Mouse (Mus musculus) ES-Bruce4 (cell line): Measurements from ENCODE around the gene Rsph6a. TPM values are rescaled to one million over a fixed set of nuclear protein-coding genes. Genes with fewer than 3 reads are reported as not detected.
"Not testable (repeated sequence)": the region's sequence is repeated elsewhere in the genome, so short reads cannot be mapped to it uniquely, and the experiment has no call there.

ENCODE experiments used
- H3K27ac ChIP-seq: 2 replicates; pipeline ENCODE4 v1.5.1; 2012; ENCODE audit warnings: low read length, inconsistent platforms; ENCODE audit not compliant: insufficient read depth
- H3K27me3 ChIP-seq: 2 replicates; pipeline ENCODE4 v1.6.1; 2012; ENCODE audit warnings: mild to moderate bottlenecking, low read length, inconsistent platforms; ENCODE audit not compliant: control insufficient read depth, poor library complexity, insufficient read depth, severe bottlenecking
- H3K36me3 ChIP-seq: 2 replicates; pipeline ENCODE4 v1.6.1; 2012; ENCODE audit warnings: inconsistent platforms, mild to moderate bottlenecking, low read length, moderate library complexity; ENCODE audit not compliant: control insufficient read depth, poor library complexity, insufficient read depth, severe bottlenecking
- H3K4me1 ChIP-seq: one replicate; pipeline ENCODE4 v1.8.1; 2011; ENCODE audit warnings: low read length; ENCODE audit not compliant: control insufficient read depth, insufficient read depth
- H3K4me3 ChIP-seq: 2 replicates; pipeline ENCODE4 v1.5.1; 2011; ENCODE audit warnings: low read depth, mild to moderate bottlenecking, low read length
- H3K9ac ChIP-seq: 2 replicates; pipeline ENCODE4 v1.6.1; 2012; ENCODE audit warnings: low read depth, mild to moderate bottlenecking, inconsistent platforms; ENCODE audit not compliant: poor library complexity, severe bottlenecking
- H3K9me3 ChIP-seq: replicated peaks from 2 replicates; pipeline ENCODE4 v1.6.1; 2012; ENCODE audit warnings: mild to moderate bottlenecking, low read length, inconsistent platforms; ENCODE audit not compliant: control insufficient read depth, poor library complexity, insufficient read depth, severe bottlenecking
- CTCF ChIP-seq: IDR thresholded peaks from one replicate; pipeline ENCODE4 v1.8.1; 2011; ENCODE audit warnings: low read depth, low read length
- EP300 ChIP-seq: IDR thresholded peaks from 2 replicates; pipeline ENCODE4 v1.6.1; 2011; ENCODE audit warnings: low read depth, low read length; ENCODE audit not compliant: insufficient read depth
- POLR2A ChIP-seq: IDR thresholded peaks from one replicate; pipeline ENCODE4 v1.8.1; 2011; ENCODE audit warnings: low read length; ENCODE audit not compliant: insufficient read depth
- polyA plus RNA-seq: library from polyadenylated mRNA; stranded (reverse); fragments of >200 nt; gene quantifications from 2 replicates; pipeline ENCODE4 v1.2.4, GENCODE M21; 2011; ENCODE audit warnings: low read depth; ENCODE audit not compliant: missing spikeins, insufficient read depth, insufficient read length

Rsph6a gene
- polyA plus RNA-seq, 1 experiment: not detected

GRCm38 (mm10) chr7:19065896-19066295 lies 11.4 kb downstream of the Rsph6a start:
- Histone ChIP-seq H3K9ac (no peak overlapping the region), H3K9me3 (no peaks in the 10 kb centered on the region), H3K27ac (no peak overlapping the region), H3K27me3 (no peaks in the 10 kb centered on the region), H3K36me3 (no peaks in the 10 kb centered on the region), H3K4me1 (no peaks in the 10 kb centered on the region), H3K4me3 (peak overlapping the region; percentile 38)
- TF ChIP-seq POLR2A (no peak), CTCF (no peak), EP300 (no peak)

DNA sequence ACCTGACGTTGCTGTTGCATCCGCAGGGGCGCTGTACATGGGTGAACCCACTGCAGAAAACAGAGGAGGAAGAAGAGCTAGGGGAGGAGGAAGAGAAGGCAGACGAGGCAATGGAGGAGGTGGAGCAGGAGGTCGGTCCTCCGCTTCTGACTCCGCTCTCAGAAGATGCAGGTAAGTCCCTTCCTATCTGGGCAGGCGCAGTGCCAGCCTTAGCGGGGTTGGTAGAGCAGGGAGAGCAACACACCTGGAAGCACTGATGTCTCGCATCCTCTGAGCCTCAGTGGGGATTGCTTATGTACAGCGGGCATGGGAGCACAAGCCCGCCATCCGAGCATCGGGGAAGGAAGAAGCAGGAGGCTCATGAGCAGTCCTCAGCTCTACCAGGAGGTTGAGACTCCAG lies 12.6 kb downstream of the Rsph6a start:
- Histone ChIP-seq H3K9ac (no peak overlapping the region), H3K4me1 (no peaks in the 10 kb centered on the region), H3K9me3 (no peaks in the 10 kb centered on the region), H3K4me3 (no peak overlapping the region), H3K27me3 (no peaks in the 10 kb centered on the region), H3K36me3 (no peaks in the 10 kb centered on the region), H3K27ac (no peak overlapping the region)
- no peak for TF ChIP-seq CTCF
- TF ChIP-seq POLR2A: no peak
- no peak for TF ChIP-seq EP300

- TF ChIP-seq EP300: no peak
- Histone ChIP-seq H3K4me1 (no peaks in the 10 kb centered on the region), H3K9ac (no peak overlapping the region), H3K9me3 (no peaks in the 10 kb centered on the region), H3K27me3 (no peaks in the 10 kb centered on the region), H3K4me3 (peak overlapping the region; percentile 34), H3K27ac (no peak overlapping the region), H3K36me3 (no peaks in the 10 kb centered on the region)
Measured at GRCm38 (mm10) chr7:19067935-19068334, 13.4 kb downstream of the Rsph6a start.

DNA sequence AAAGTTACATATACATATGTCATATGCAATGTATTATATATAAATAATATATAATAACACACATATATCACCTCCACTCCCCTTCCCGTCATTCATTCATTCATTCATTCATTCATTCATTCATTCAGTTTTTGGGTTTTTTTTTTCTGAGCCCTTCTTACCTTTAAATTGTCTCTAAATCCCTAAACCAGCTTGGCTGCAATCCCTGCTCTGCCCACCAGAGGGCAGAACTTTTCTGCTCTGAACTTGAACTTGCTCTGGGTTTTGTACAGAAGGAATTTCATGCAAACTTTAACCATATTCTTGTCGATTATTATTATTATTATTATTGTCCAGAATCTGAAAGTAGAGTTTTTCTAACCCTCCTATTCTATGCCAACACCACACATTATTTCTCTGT lies 14.2 kb downstream of the Rsph6a start:
- Histone ChIP-seq H3K27me3 (no peaks in the 10 kb centered on the region), H3K36me3 (no peaks in the 10 kb centered on the region), H3K27ac (no peak overlapping the region), H3K9ac (no peak overlapping the region), H3K4me3 (no peak overlapping the region), H3K9me3 (no peaks in the 10 kb centered on the region), H3K4me1 (no peaks in the 10 kb centered on the region)
- peak; percentile 41 for TF ChIP-seq CTCF
- no peak for TF ChIP-seq POLR2A
- TF ChIP-seq EP300: no peak

GRCm38 (mm10) chr7:19069500-19069899 lies 15.0 kb downstream of the Rsph6a start:
- no peaks in the 10 kb centered on the region for H3K9me3 ChIP-seq
- TF ChIP-seq POLR2A (no peak), CTCF (peak; percentile 85), EP300 (no peak)
- H3K4me3 ChIP-seq: no peak overlapping the region
- H3K27me3 ChIP-seq: no peaks in the 10 kb centered on the region
- no peak overlapping the region for H3K27ac ChIP-seq
- no peaks in the 10 kb centered on the region for H3K36me3 ChIP-seq
- H3K9ac ChIP-seq: no peak overlapping the region
- H3K4me1 ChIP-seq: no peaks in the 10 kb centered on the region

GRCm38 (mm10) chr7:19071024-19071423 lies 16.5 kb downstream of the Rsph6a start:
- H3K4me3 ChIP-seq, H3K9me3 ChIP-seq, H3K36me3 ChIP-seq, H3K4me1 ChIP-seq, H3K27ac ChIP-seq, H3K9ac ChIP-seq, H3K27me3 ChIP-seq: not testable (repeated sequence)

- H3K27ac ChIP-seq: no peak overlapping the region
- TF ChIP-seq CTCF: peak; percentile 83
- no peak for TF ChIP-seq POLR2A
- no peaks in the 10 kb centered on the region for H3K9me3 ChIP-seq
- H3K9ac ChIP-seq: no peak overlapping the region
- H3K36me3 ChIP-seq: peaks cover 3% of the 10 kb centered on the region
- no peaks in the 10 kb centered on the region for H3K27me3 ChIP-seq
- no peak overlapping the region for H3K4me3 ChIP-seq
- no peaks in the 10 kb centered on the region for H3K4me1 ChIP-seq
Measured at GRCm38 (mm10) chr7:19073504-19073903, 19.0 kb downstream of the Rsph6a start.
